Comparison of ENCODE assay signal across 17 mouse cellular contexts in the genomic region with DNA sequence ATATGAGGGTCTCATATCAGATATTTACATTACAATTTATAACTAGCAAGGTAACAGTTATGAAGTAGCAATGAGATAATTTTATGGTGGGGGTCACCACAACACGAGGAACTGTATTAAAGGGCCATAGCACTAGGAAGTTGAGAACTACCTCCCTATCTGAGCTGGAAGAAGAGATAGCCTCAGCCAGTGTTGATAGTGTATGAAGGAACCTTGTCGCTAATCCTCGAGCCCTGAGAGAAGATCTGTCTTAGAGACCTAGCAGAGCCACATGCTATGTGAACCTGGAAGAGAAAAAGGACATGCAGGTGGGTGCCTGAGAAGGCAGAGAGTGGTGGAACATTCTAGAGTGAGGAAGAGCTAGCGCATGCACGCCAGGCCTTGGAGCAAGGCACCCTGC.
DNase-seq lines count a peak whose midpoint lies in the region; ATAC-seq and TF ChIP-seq lines count a peak whose summit lies in the region.
"Had no signal": no experiment of that assay in that cellular context is flagged by ENCODE, and none has a peak within 500 bp of the region (broad histone marks: within the 10 kb centered on the region; RNA-seq: fewer than 3 reads in every experiment).

No protein-coding gene starts in this region.

- 80% methylated on average over 5 of the region's 5 CpGs for WGBS in limb, embryonic 12.5 days
- 93% methylated on average over 5 of the region's 5 CpGs for WGBS in limb, embryonic 10.5 days
- WGBS in neural tube, embryonic 13.5 days: 88% methylated on average over 5 of the region's 5 CpGs
- 83% methylated on average over 5 of the region's 5 CpGs for WGBS in limb, embryonic 14.5 days

- no peak overlapping the region for H3K9ac ChIP-seq in limb, embryonic 12.5 days (replicated peaks)
- H3K9ac ChIP-seq in neural tube, embryonic 13.5 days: no peak overlapping the region
- no peak overlapping the region for H3K9ac ChIP-seq in limb, embryonic 14.5 days (ENCODE audit: low read depth, low read length, severe bottlenecking)
- H3K9ac ChIP-seq: heart, embryonic 15.5 days; neural tube, embryonic 12.5 days had no signal

- no peaks in the 10 kb centered on the region for H3K9me3 ChIP-seq in limb, embryonic 12.5 days
- H3K9me3 ChIP-seq in limb, embryonic 10.5 days (replicated peaks): no peaks in the 10 kb centered on the region
- no peaks in the 10 kb centered on the region for H3K9me3 ChIP-seq in neural tube, embryonic 13.5 days
- no peaks in the 10 kb centered on the region for H3K9me3 ChIP-seq in limb, embryonic 14.5 days (ENCODE audit: control insufficient read depth, low read length)
- H3K9me3 ChIP-seq: heart, embryonic 15.5 days; neural tube, embryonic 12.5 days had no signal

- ATAC-seq in limb, embryonic 12.5 days (ENCODE audit: insufficient number of reproducible peaks, insufficient read depth, low FRiP score, low TSS enrichment, low read depth): no peak
- ATAC-seq in neural tube, embryonic 13.5 days (ENCODE audit: low read depth): no peak
- ATAC-seq in limb, embryonic 14.5 days (ENCODE audit: low FRiP score, low read depth): no peak
- ATAC-seq: CD4-positive, CD25-positive, alpha-beta regulatory T cell, adult 4 months had no signal

- no peak for DNase-seq in limb, embryonic 10.5 days (ENCODE audit: low spot score)
- no peak for DNase-seq in neural tube, embryonic 10.5 days (ENCODE audit: extremely low spot score, low spot score)
- no peak for DNase-seq in limb, embryonic 14.5 days (ENCODE audit: low spot score)
- no peak for DNase-seq in B cell, adult 2 months
- no peak for DNase-seq in ovary, adult 18-20 months (ENCODE audit: low spot score)
- DNase-seq: adrenal gland, adult 2 months; cerebellum, postnatal 14 days; heart, adult 11 months; kidney, adult 9 months; kidney, postnatal 36 days; lung, adult 2 months; right cerebral cortex, postnatal 25 days had no signal

- no peak overlapping the region for H3K4me2 ChIP-seq in limb, embryonic 12.5 days
- no peak overlapping the region for H3K4me2 ChIP-seq in neural tube, embryonic 13.5 days
- no peak overlapping the region for H3K4me2 ChIP-seq in limb, embryonic 14.5 days (replicated peaks; ENCODE audit: low read depth, low read length, severe bottlenecking)
- H3K4me2 ChIP-seq: heart, embryonic 15.5 days; neural tube, embryonic 12.5 days had no signal

- no peak for TF ChIP-seq POLR2A in limb, embryonic 14.5 days (IDR thresholded peaks at IDR 0.05; ENCODE audit: borderline replicate concordance, extremely low read depth, insufficient read depth, insufficient read length)

- no peaks in the 10 kb centered on the region for H3K27me3 ChIP-seq in limb, embryonic 12.5 days
- H3K27me3 ChIP-seq in limb, embryonic 10.5 days (ENCODE audit: low read depth, poor library complexity, severe bottlenecking): no peaks in the 10 kb centered on the region
- H3K27me3 ChIP-seq in neural tube, embryonic 13.5 days: no peaks in the 10 kb centered on the region
- no peaks in the 10 kb centered on the region for H3K27me3 ChIP-seq in limb, embryonic 14.5 days (ENCODE audit: control insufficient read depth, insufficient read depth, low read length)
- H3K27me3 ChIP-seq: heart, embryonic 15.5 days; neural tube, embryonic 12.5 days had no signal

- peaks cover 29% of the 10 kb centered on the region for H3K36me3 ChIP-seq in limb, embryonic 12.5 days
- H3K36me3 ChIP-seq in limb, embryonic 10.5 days: peaks cover 75% of the 10 kb centered on the region
- H3K36me3 ChIP-seq in neural tube, embryonic 13.5 days: no peaks in the 10 kb centered on the region
- H3K36me3 ChIP-seq in limb, embryonic 14.5 days (ENCODE audit: control insufficient read depth, insufficient read depth, low read length): peaks cover 5% of the 10 kb centered on the region; the same call in 1 of the 2 replicates
- H3K36me3 ChIP-seq: heart, embryonic 15.5 days had no signal

- H3K4me1 ChIP-seq in limb, embryonic 12.5 days (replicated peaks): peaks cover 65% of the 10 kb centered on the region
- H3K4me1 ChIP-seq in limb, embryonic 10.5 days: peaks cover 62% of the 10 kb centered on the region
- peaks cover 98% of the 10 kb centered on the region for H3K4me1 ChIP-seq in neural tube, embryonic 13.5 days (replicated peaks)
- H3K4me1 ChIP-seq in limb, embryonic 14.5 days (ENCODE audit: control insufficient read depth, insufficient read depth, low read length): peaks cover 30% of the 10 kb centered on the region

- no peak overlapping the region for H3K4me3 ChIP-seq in limb, embryonic 12.5 days (replicated peaks)
- no peak overlapping the region for H3K4me3 ChIP-seq in limb, embryonic 10.5 days
- H3K4me3 ChIP-seq in neural tube, embryonic 13.5 days: no peak overlapping the region
- no peak overlapping the region for H3K4me3 ChIP-seq in limb, embryonic 14.5 days (replicated peaks; ENCODE audit: low read length)
- H3K4me3 ChIP-seq: heart, embryonic 15.5 days; neural tube, embryonic 12.5 days had no signal

- peak overlapping the region; percentile 45; the same call in 1 of the 2 replicates for H3K27ac ChIP-seq in limb, embryonic 12.5 days
- no peak overlapping the region for H3K27ac ChIP-seq in limb, embryonic 10.5 days
- H3K27ac ChIP-seq in neural tube, embryonic 13.5 days (replicated peaks): 0 out of 2 replicates have a peak overlapping the region, but pooled peaks have one; percentile 46
- H3K27ac ChIP-seq in limb, embryonic 14.5 days (replicated peaks; ENCODE audit: low read depth, low read length): peak overlapping the region; percentile 40; the same call in 1 of the 2 replicates
- H3K27ac ChIP-seq: heart, embryonic 15.5 days; neural tube, embryonic 12.5 days had no signal
